Mouse (Mus musculus) bone marrow macrophage, adult 2 months (primary cell): ENCODE results near the gene Fitm2. TPM values are rescaled to one million over a fixed set of nuclear protein-coding genes. Genes with fewer than 3 reads are reported as not detected.

Source experiments
- H3K27ac ChIP-seq: 2 replicates; pipeline ENCODE4 v1.5.1; 2012; ENCODE audit warnings: low read depth, low read length; ENCODE audit not compliant: insufficient read depth
- H3K4me1 ChIP-seq: 2 replicates; pipeline ENCODE4 v1.6.1; 2012; ENCODE audit warnings: low read length; ENCODE audit not compliant: control insufficient read depth, insufficient read depth
- H3K4me3 ChIP-seq: 2 replicates; pipeline ENCODE4 v1.5.1; 2012; ENCODE audit warnings: mild to moderate bottlenecking, low read length, moderate library complexity; ENCODE audit not compliant: insufficient read depth
- CTCF ChIP-seq: IDR thresholded peaks from 2 replicates; pipeline ENCODE4 v1.5.1; 2012; ENCODE audit warnings: low read depth, mild to moderate bottlenecking, low read length, moderate library complexity
- POLR2A ChIP-seq: IDR thresholded peaks from 2 replicates; pipeline ENCODE4 v1.6.1; 2012; ENCODE audit warnings: mild to moderate bottlenecking, low read depth, low read length, borderline replicate concordance
- polyA plus RNA-seq: library from polyadenylated mRNA; stranded (reverse); fragments of >200 nt; gene quantifications from 2 replicates; pipeline ENCODE4 v1.2.4, GENCODE M21; 2012; ENCODE audit not compliant: missing spikeins, insufficient read depth, insufficient read length

The Fitm2 gene
- polyA plus RNA-seq, 1 experiment: 2.6 TPM

DNA sequence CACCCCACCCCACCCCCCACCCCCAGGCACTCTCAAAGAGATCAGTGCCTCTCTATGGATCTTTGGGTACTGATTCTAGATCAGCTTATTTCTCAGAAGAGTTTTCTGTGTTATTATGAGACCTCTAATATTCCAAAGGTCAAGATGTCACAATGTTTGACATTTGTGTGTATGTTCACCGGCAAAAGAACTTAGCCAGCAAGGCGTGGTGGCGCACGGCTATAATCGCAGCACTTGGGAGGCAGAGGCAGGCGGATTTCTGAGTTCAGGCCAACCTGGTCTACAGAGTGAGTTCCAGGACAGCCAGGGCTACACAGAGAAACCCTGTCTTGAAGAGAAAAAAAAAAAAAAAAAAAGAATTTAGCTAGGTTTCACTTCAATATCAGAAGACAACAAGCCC lies 55.4 kb downstream of the Fitm2 start:
- TF ChIP-seq POLR2A (no peak), CTCF (no peak)
- H3K4me1 ChIP-seq: peaks cover 18% of the 10 kb centered on the region
- no peak overlapping the region for H3K27ac ChIP-seq
- no peak overlapping the region for H3K4me3 ChIP-seq

Other genes with a start within 250 kb of the Fitm2 start
- not detected in 2 replicates for gene Jph2, start 74.6 kb downstream of the Fitm2 start, polyA plus RNA-seq
- gene Oser1, start 47.9 kb downstream of the Fitm2 start, polyA plus RNA-seq: 68.5 and 74.8 TPM in 2 replicates
- gene Gdap1l1, start 34.2 kb downstream of the Fitm2 start, polyA plus RNA-seq: 0.63 and 0.89 TPM in 2 replicates
- gene R3hdml, start 19.7 kb upstream of the Fitm2 start, polyA plus RNA-seq: not detected in 2 replicates
- gene Hnf4a, start 34.2 kb upstream of the Fitm2 start, polyA plus RNA-seq: not detected in 2 replicates
- gene Ttpal, start 129.7 kb upstream of the Fitm2 start, polyA plus RNA-seq: 8.5 and 13.2 TPM in 2 replicates
- 1,486 and 1,613 TPM in 2 replicates for gene Serinc3, start 172.5 kb upstream of the Fitm2 start, polyA plus RNA-seq
- gene Pkig, start 185.8 kb upstream of the Fitm2 start, polyA plus RNA-seq: 83.8 and 87.8 TPM in 2 replicates